Mouse (Mus musculus): ENCODE measurements around the gene Gm21294. TPM values are rescaled to one million over a fixed set of nuclear protein-coding genes. Genes with fewer than 3 reads are reported as not detected.
"Not testable (repeated sequence)": the region's sequence is repeated elsewhere in the genome, so short reads cannot be mapped to it uniquely, and the experiment has no call there.

Gm21294 gene
- polyA plus RNA-seq (2012): not detected in 2 replicates

- TF ChIP-seq GATA1 (IDR thresholded peaks at IDR 0.05; ENCODE audit: low read length): not testable (repeated sequence)
Measured at GRCm38 (mm10) chrY:89052506-89052905, at the start of gene Gm21294. TSS of gene Gm21294 (plus strand) at chrY:89052806.
